Mouse (Mus musculus) CD4-positive, CD25-positive, alpha-beta regulatory T cell, adult 2 months (primary cell): ENCODE data around the gene Il9r.

Experiments
- DNase-seq: peaks from one replicate; pipeline ENCODE4 v3.0.0-alpha.2; 2012; ENCODE audit warnings: low read depth, low spot score

Gene Il9r

GRCm38 (mm10) chr11:32198256-32198955, 1.7 kb downstream of the Il9r start:
- no peak for DNase-seq

GRCm38 (mm10) chr11:32197766-32198165, 2.3 kb downstream of the Il9r start:
- no peak for DNase-seq

GRCm38 (mm10) chr11:32196727-32197126, 3.4 kb downstream of the Il9r start:
- DNase-seq, result no peak

GRCm38 (mm10) chr11:32195867-32196540, 4.1 kb downstream of the Il9r start:
- DNase-seq, result peak; percentile 64

GRCm38 (mm10) chr11:32194626-32195025, 5.5 kb downstream of the Il9r start:
- DNase-seq, result no peak

GRCm38 (mm10) chr11:32194086-32194485, 6.0 kb downstream of the Il9r start:
- no peak for DNase-seq

- DNase-seq, result no peak
These were observed 6.9 kb downstream of the Il9r start for GRCm38 (mm10) chr11:32193156-32193555.

- DNase-seq, result no peak
These were observed 9.4 kb downstream of the Il9r start for GRCm38 (mm10) chr11:32190603-32191110.

GRCm38 (mm10) chr11:32190119-32190518, 10.0 kb downstream of the Il9r start:
- DNase-seq, result no peak

- no peak for DNase-seq
These were observed 10.6 kb downstream of the Il9r start for GRCm38 (mm10) chr11:32189434-32189833.

- no peak for DNase-seq
These were observed 11.2 kb downstream of the Il9r start for GRCm38 (mm10) chr11:32188881-32189280.

- no peak for DNase-seq
These were observed 12.8 kb downstream of the Il9r start for GRCm38 (mm10) chr11:32187256-32187655.

- no peak for DNase-seq
These were observed 14.0 kb downstream of the Il9r start for GRCm38 (mm10) chr11:32186031-32186430.

GRCm38 (mm10) chr11:32184469-32184868, 15.6 kb downstream of the Il9r start:
- DNase-seq, result no peak

GRCm38 (mm10) chr11:32181973-32182868, 17.9 kb downstream of the Il9r start:
- peak; percentile 82 for DNase-seq

- no peak for DNase-seq
These were observed 18.8 kb downstream of the Il9r start for GRCm38 (mm10) chr11:32181246-32181645.

GRCm38 (mm10) chr11:32178506-32178905, 21.6 kb downstream of the Il9r start:
- no peak for DNase-seq

GRCm38 (mm10) chr11:32166683-32167082, 33.4 kb downstream of the Il9r start:
- DNase-seq, result no peak

GRCm38 (mm10) chr11:32161922-32162804, 37.9 kb downstream of the Il9r start:
- DNase-seq, result peak; percentile 91

- DNase-seq, result no peak
These were observed 38.6 kb downstream of the Il9r start for GRCm38 (mm10) chr11:32161500-32161899.

GRCm38 (mm10) chr11:32160341-32160740, 39.7 kb downstream of the Il9r start:
- DNase-seq, result no peak
